Mouse (Mus musculus) heart, embryonic 11.5 days (tissue): Measurements from ENCODE around the gene Fnbp1. TPM values are rescaled to one million over a fixed set of nuclear protein-coding genes. Genes with fewer than 3 reads are reported as not detected.

Source experiments
- ATAC-seq: fragments of 200-750 bp; cut with Nextera tagmentation; replicated peaks from 2 replicates; pipeline ENCODE4 v1.8.0; 2017; ENCODE audit warnings: moderate library complexity; ENCODE audit not compliant: insufficient number of reproducible peaks, low FRiP score, low TSS enrichment
- H3K27ac ChIP-seq: fragments of 300-500 bp; sonication (generic); 2 replicates; pipeline ENCODE4 v1.5.1; 2014; ENCODE audit warnings: mild to moderate bottlenecking, low read depth, low read length
- H3K27me3 ChIP-seq: fragments of 300-500 bp; sonication (generic); 2 replicates; pipeline ENCODE4 v1.6.1; 2014; ENCODE audit warnings: mild to moderate bottlenecking, low read length, mixed read lengths; ENCODE audit not compliant: control insufficient read depth, insufficient read depth
- H3K36me3 ChIP-seq: fragments of 300-500 bp; sonication (generic); 2 replicates; pipeline ENCODE4 v1.6.1; 2014; ENCODE audit warnings: mild to moderate bottlenecking, low read length, moderate library complexity, mixed read lengths; ENCODE audit not compliant: control insufficient read depth, insufficient read depth
- H3K4me1 ChIP-seq: fragments of 300-500 bp; sonication (generic); 2 replicates; pipeline ENCODE4 v1.6.1; 2014; ENCODE audit warnings: low read length; ENCODE audit not compliant: control insufficient read depth, insufficient read depth
- H3K4me2 ChIP-seq: fragments of 300-500 bp; sonication (generic); 2 replicates; pipeline ENCODE4 v1.6.1; 2014; ENCODE audit warnings: mild to moderate bottlenecking, moderate library complexity
- H3K4me3 ChIP-seq: fragments of 300-500 bp; sonication (generic); 2 replicates; pipeline ENCODE4 v1.5.1; 2014; ENCODE audit warnings: low read depth, low read length
- H3K9ac ChIP-seq: fragments of 300-500 bp; sonication (generic); 2 replicates; pipeline ENCODE4 v1.6.1; 2014; ENCODE audit warnings: mild to moderate bottlenecking, low read depth, low read length, moderate library complexity
- H3K9me3 ChIP-seq: fragments of 300-500 bp; sonication (generic); replicated peaks from 2 replicates; pipeline ENCODE4 v1.6.1; 2016; ENCODE audit warnings: low read length; ENCODE audit not compliant: control insufficient read depth
- WGBS: fragments of 180-500 bp; shearing (Covaris S2); extraction: QIAGEN DNeasy Blood & Tissue Kit; methylation state at CpG from one replicate; pipeline ENCODE4 v1.1.7; 2014; ENCODE audit not compliant: insufficient replicate concordance; 5-methylcytosine and 5-hydroxymethylcytosine counted together
- polyA plus RNA-seq: library from polyadenylated mRNA; unstranded; fragments of >200 nt; fragmentation: Nextera tagmentation; extraction: Ambion mirVana; gene quantifications from 2 replicates; pipeline ENCODE4 v1.2.1, GENCODE M21; 2014

The Fnbp1 gene
- polyA plus RNA-seq, 1 experiment from 2014 or later = 19.5 TPM

- H3K27me3 ChIP-seq = no peaks in the 10 kb centered on the region
- peaks cover 16% of the 10 kb centered on the region for H3K36me3 ChIP-seq
- no peaks in the 10 kb centered on the region for H3K4me1 ChIP-seq
- no peak for ATAC-seq
- H3K4me2 ChIP-seq = no peak overlapping the region
- no peak overlapping the region for H3K4me3 ChIP-seq
- no peaks in the 10 kb centered on the region for H3K9me3 ChIP-seq
- WGBS = 85% methylated on average over 6 of the region's 6 CpGs
- no peak overlapping the region for H3K9ac ChIP-seq
- no peak overlapping the region for H3K27ac ChIP-seq
Measured at GRCm38 (mm10) chr2:31042881-31043280, 98.9 kb downstream of the Fnbp1 start.

- Histone ChIP-seq H3K27me3 (no peaks in the 10 kb centered on the region), H3K27ac (no peak overlapping the region), H3K4me2 (no peak overlapping the region), H3K36me3 (peaks cover 18% of the 10 kb centered on the region), H3K4me1 (no peaks in the 10 kb centered on the region), H3K4me3 (no peak overlapping the region), H3K9ac (no peak overlapping the region), H3K9me3 (no peaks in the 10 kb centered on the region)
- ATAC-seq = no peak
- 88% methylated on average over 6 of the region's 6 CpGs for WGBS
Measured at GRCm38 (mm10) chr2:31041386-31041785, 100.4 kb downstream of the Fnbp1 start.

GRCm38 (mm10) chr2:31040487-31040886, 101.3 kb downstream of the Fnbp1 start:
- H3K27me3 ChIP-seq = no peaks in the 10 kb centered on the region
- WGBS = 74% methylated on average over 3 of the region's 3 CpGs
- H3K27ac ChIP-seq = no peak overlapping the region
- H3K9ac ChIP-seq = no peak overlapping the region
- peaks cover 24% of the 10 kb centered on the region for H3K36me3 ChIP-seq
- H3K4me1 ChIP-seq = no peaks in the 10 kb centered on the region
- no peaks in the 10 kb centered on the region for H3K9me3 ChIP-seq
- H3K4me3 ChIP-seq = no peak overlapping the region
- ATAC-seq = no peak
- H3K4me2 ChIP-seq = no peak overlapping the region

GRCm38 (mm10) chr2:31040043-31040442, 101.8 kb downstream of the Fnbp1 start:
- Histone ChIP-seq H3K36me3 (peaks cover 27% of the 10 kb centered on the region), H3K9ac (no peak overlapping the region), H3K4me3 (no peak overlapping the region), H3K9me3 (no peaks in the 10 kb centered on the region), H3K27ac (no peak overlapping the region), H3K27me3 (no peaks in the 10 kb centered on the region), H3K4me2 (no peak overlapping the region), H3K4me1 (no peaks in the 10 kb centered on the region)
- 90% methylated on average over 3 of the region's 3 CpGs for WGBS
- no peak for ATAC-seq

- H3K27me3 ChIP-seq = no peaks in the 10 kb centered on the region
- no peaks in the 10 kb centered on the region for H3K4me1 ChIP-seq
- no peak overlapping the region for H3K27ac ChIP-seq
- H3K9ac ChIP-seq = no peak overlapping the region
- 92% methylated on average over 6 of the region's 6 CpGs for WGBS
- H3K4me2 ChIP-seq = no peak overlapping the region
- H3K9me3 ChIP-seq = no peaks in the 10 kb centered on the region
- H3K4me3 ChIP-seq = no peak overlapping the region
- H3K36me3 ChIP-seq = peaks cover 31% of the 10 kb centered on the region
- ATAC-seq = no peak
Measured at GRCm38 (mm10) chr2:31036811-31037210, 105.0 kb downstream of the Fnbp1 start.

- no peaks in the 10 kb centered on the region for H3K9me3 ChIP-seq
- no peak overlapping the region for H3K27ac ChIP-seq
- peaks cover 25% of the 10 kb centered on the region for H3K36me3 ChIP-seq
- H3K9ac ChIP-seq = no peak overlapping the region
- peaks cover 3% of the 10 kb centered on the region; the same call in 1 of the 2 replicates for H3K4me1 ChIP-seq
- H3K4me3 ChIP-seq = no peak overlapping the region
- no peak for ATAC-seq
- no peak overlapping the region for H3K4me2 ChIP-seq
- 89% methylated on average over 7 of the region's 7 CpGs for WGBS
- H3K27me3 ChIP-seq = no peaks in the 10 kb centered on the region
Measured at GRCm38 (mm10) chr2:31031972-31032371, 109.8 kb downstream of the Fnbp1 start.

- 54% methylated on average over 8 of the region's 8 CpGs for WGBS
- H3K36me3 ChIP-seq = peaks cover 8% of the 10 kb centered on the region
- no peak for ATAC-seq
Measured at GRCm38 (mm10) chr2:31026642-31027041, 115.2 kb downstream of the Fnbp1 start.

GRCm38 (mm10) chr2:31025458-31025857, 116.3 kb downstream of the Fnbp1 start:
- ATAC-seq = no peak
- WGBS = 52% methylated on average over 3 of the region's 3 CpGs
- Histone ChIP-seq H3K9me3 (no peaks in the 10 kb centered on the region), H3K36me3 (peaks cover 2% of the 10 kb centered on the region; the same call in 1 of the 2 replicates), H3K4me2 (no peak overlapping the region), H3K4me3 (no peak overlapping the region), H3K9ac (no peak overlapping the region), H3K27me3 (no peaks in the 10 kb centered on the region), H3K27ac (no peak overlapping the region; the same call in 1 of the 2 replicates), H3K4me1 (peaks cover 11% of the 10 kb centered on the region; the same call in 1 of the 2 replicates)

More at GRCm38 (mm10) chr2:31026642-31027041, 115.2 kb downstream of the Fnbp1 start:
- peak overlapping the region; percentile 24 for H3K27ac ChIP-seq
- no peaks in the 10 kb centered on the region for H3K9me3 ChIP-seq
- no peak overlapping the region for H3K4me3 ChIP-seq
- no peak overlapping the region for H3K9ac ChIP-seq
- peaks cover 11% of the 10 kb centered on the region; the same call in 1 of the 2 replicates for H3K4me1 ChIP-seq
- no peak overlapping the region for H3K4me2 ChIP-seq
- no peaks in the 10 kb centered on the region for H3K27me3 ChIP-seq

GRCm38 (mm10) chr2:31024618-31025370, 117.0 kb downstream of the Fnbp1 start:
- Histone ChIP-seq H3K27me3 (no peaks in the 10 kb centered on the region), H3K4me1 (peaks cover 11% of the 10 kb centered on the region; the same call in 1 of the 2 replicates), H3K9me3 (no peaks in the 10 kb centered on the region), H3K4me3 (no peak overlapping the region), H3K36me3 (peaks cover 1% of the 10 kb centered on the region; the same call in 1 of the 2 replicates), H3K27ac (no peak overlapping the region), H3K4me2 (no peak overlapping the region), H3K9ac (no peak overlapping the region)
- WGBS = 34% methylated on average over 5 of the region's 5 CpGs
- no peak for ATAC-seq
